Mouse (Mus musculus) brain, embryonic 14.5 days (tissue): ENCODE results near the gene Set.

Experiments used
- CTCF ChIP-seq: fragments of 200-500 bp; IDR thresholded peaks from 2 replicates; pipeline ENCODE4 v1.5.1; 2012; ENCODE audit warnings: inconsistent platforms, mild to moderate bottlenecking, moderate library complexity, borderline replicate concordance; ENCODE audit not compliant: insufficient read depth, insufficient read length; ENCODE audit errors: extremely low read depth
- POLR2A ChIP-seq: fragments of 200-500 bp; IDR thresholded peaks from 2 replicates; pipeline ENCODE4 v1.6.1; 2012; ENCODE audit warnings: mild to moderate bottlenecking, inconsistent platforms, borderline replicate concordance; ENCODE audit not compliant: poor library complexity, insufficient read depth, insufficient read length, severe bottlenecking; ENCODE audit errors: extremely low read depth

GRCm38 (mm10) chr2:30032957-30033356, 24.2 kb upstream of the Set start:
- TF ChIP-seq CTCF, result no peak
- TF ChIP-seq POLR2A, result no peak
